Mouse (Mus musculus) testis, adult 2 months (tissue): ENCODE results near the gene Cep57l1.

Experiments used
- CTCF ChIP-seq: fragments of 200-500 bp; IDR thresholded peaks from 2 replicates; pipeline ENCODE4 v1.5.1; 2012; ENCODE audit warnings: low read depth, mild to moderate bottlenecking, inconsistent platforms, low read length, moderate library complexity; ENCODE audit not compliant: control insufficient read depth, insufficient read depth, insufficient replicate concordance
- POLR2A ChIP-seq: fragments of 200-500 bp; IDR thresholded peaks from 2 replicates; pipeline ENCODE4 v1.6.1; 2012; ENCODE audit warnings: low read depth, mild to moderate bottlenecking, inconsistent platforms, low read length, moderate library complexity; ENCODE audit not compliant: control insufficient read depth

DNA sequence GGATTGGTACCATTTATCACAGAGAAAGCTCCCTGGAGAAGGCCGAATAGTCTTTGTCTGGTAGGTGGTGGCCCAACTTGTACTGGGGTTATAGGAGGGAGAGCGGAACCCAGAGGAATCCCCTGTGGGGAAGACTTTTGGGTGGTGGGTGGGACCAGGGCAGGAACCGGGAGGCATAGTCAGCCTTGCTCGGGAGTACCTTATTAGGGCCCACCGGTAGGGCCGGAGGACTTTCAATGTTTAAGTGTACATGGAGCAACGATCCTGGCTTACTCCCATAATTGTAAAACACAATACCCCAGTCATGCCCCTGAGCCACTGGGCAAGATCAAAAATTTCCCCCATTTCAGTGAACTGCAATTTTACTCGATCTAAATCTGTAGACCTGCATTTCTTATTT, 12.4 kb downstream of the Cep57l1 start:
- TF ChIP-seq CTCF (no peak), POLR2A (no peak)
